Mouse (Mus musculus) embryonic facial prominence, embryonic 14.5 days (tissue): ENCODE results near the gene Tssk4. TPM values are rescaled to one million over a fixed set of nuclear protein-coding genes. Genes with fewer than 3 reads are reported as not detected.
A peak's percentile ranks its signal among the peaks of the same experiment; 100 is the strongest.

Source experiments
- ATAC-seq: fragments of 200-750 bp; cut with Nextera tagmentation; 2 replicates; pipeline ENCODE4 v1.8.0; 2017; ENCODE audit warnings: low read depth, moderate number of reproducible peaks, moderate TSS enrichment
- DNase-seq: peaks from one replicate; pipeline ENCODE4 v3.0.0-alpha.2; 2015; ENCODE audit warnings: low spot score
- H3K27ac ChIP-seq: fragments of 300-500 bp; sonication (generic); replicated peaks from 2 replicates; pipeline ENCODE4 v1.5.1; 2014; ENCODE audit warnings: low read depth, mild to moderate bottlenecking, low read length, moderate library complexity
- H3K27me3 ChIP-seq: fragments of 300-500 bp; sonication (generic); replicated peaks from 2 replicates; pipeline ENCODE4 v1.6.1; 2014; ENCODE audit warnings: low read length; ENCODE audit not compliant: control insufficient read depth, insufficient read depth
- H3K36me3 ChIP-seq: fragments of 300-500 bp; sonication (generic); 2 replicates; pipeline ENCODE4 v1.6.1; 2014; ENCODE audit warnings: low read length, mixed read lengths; ENCODE audit not compliant: control insufficient read depth, insufficient read depth
- H3K4me1 ChIP-seq: fragments of 300-500 bp; sonication (generic); 2 replicates; pipeline ENCODE4 v1.6.1; 2014; ENCODE audit warnings: antibody characterized with exemption, low read length; ENCODE audit not compliant: control insufficient read depth, insufficient read depth
- H3K4me2 ChIP-seq: fragments of 300-500 bp; sonication (generic); 2 replicates; pipeline ENCODE4 v1.6.1; 2014; ENCODE audit warnings: low read depth, mild to moderate bottlenecking, low read length, moderate library complexity, mixed read lengths
- H3K4me3 ChIP-seq: fragments of 300-500 bp; sonication (generic); 2 replicates; pipeline ENCODE4 v1.5.1; 2014; ENCODE audit warnings: low read depth, mild to moderate bottlenecking, low read length
- H3K9ac ChIP-seq: fragments of 300-500 bp; sonication (generic); 2 replicates; pipeline ENCODE4 v1.6.1; 2014; ENCODE audit warnings: low read depth, mild to moderate bottlenecking, low read length, moderate library complexity, mixed read lengths
- H3K9me3 ChIP-seq: fragments of 300-500 bp; sonication (generic); 2 replicates; pipeline ENCODE4 v1.6.1; 2016; ENCODE audit warnings: low read length; ENCODE audit not compliant: control insufficient read depth
- WGBS: fragments of 180-500 bp; shearing (Covaris S2); extraction: QIAGEN DNeasy Blood & Tissue Kit; methylation state at CpG from one replicate; pipeline ENCODE4 v1.1.7; 2014; 5-methylcytosine and 5-hydroxymethylcytosine counted together
- polyA plus RNA-seq: library from polyadenylated mRNA; unstranded; fragments of >200 nt; fragmentation: Nextera tagmentation; extraction: Ambion mirVana; gene quantifications from 2 replicates; pipeline ENCODE4 v1.2.1, GENCODE M21; 2014

Tssk4 gene
- polyA plus RNA-seq, 1 experiment from 2014 or later = 0.97 TPM

- peaks cover 13% of the 10 kb centered on the region; the same call in 1 of the 2 replicates for H3K4me1 ChIP-seq
- no peak overlapping the region for H3K4me2 ChIP-seq
- DNase-seq = no peak
- no peak overlapping the region for H3K9ac ChIP-seq
- H3K36me3 ChIP-seq = peaks cover 27% of the 10 kb centered on the region
- no peaks in the 10 kb centered on the region for H3K9me3 ChIP-seq
- 94% methylated on average over 5 of the region's 5 CpGs for WGBS
- H3K27ac ChIP-seq = no peak overlapping the region
- H3K27me3 ChIP-seq = no peaks in the 10 kb centered on the region
- no peak overlapping the region for H3K4me3 ChIP-seq
- no peak for ATAC-seq
Observed at GRCm38 (mm10) chr14:55658011-55658410, 8.0 kb downstream of the Tssk4 start.

- peak within 1 kb of the TSS; percentile 84 for H3K27ac ChIP-seq
- H3K9ac ChIP-seq = peak within 1 kb of the TSS; percentile 82
- no peaks in the 10 kb centered on the region for H3K27me3 ChIP-seq
- ATAC-seq (peak; percentile 97), DNase-seq (peak; percentile 95)
- H3K9me3 ChIP-seq = no peaks in the 10 kb centered on the region
- H3K4me2 ChIP-seq = peak within 1 kb of the TSS; percentile 65
- peaks cover 37% of the 10 kb centered on the region for H3K36me3 ChIP-seq
- peak within 1 kb of the TSS; percentile 78 for H3K4me3 ChIP-seq
- peaks cover 13% of the 10 kb centered on the region; the same call in 1 of the 2 replicates for H3K4me1 ChIP-seq
- under 1% methylated on average over 37 of the region's 39 CpGs for WGBS
Observed at GRCm38 (mm10) chr14:55659960-55660573, 10.1 kb downstream of the Tssk4 start, which contains the start of gene Mdp1. TSS of gene Mdp1 (minus strand) at chr14:55660508.

- Histone ChIP-seq H3K9me3 (no peaks in the 10 kb centered on the region), H3K9ac (peak overlapping the region; percentile 82), H3K36me3 (peaks cover 37% of the 10 kb centered on the region), H3K4me2 (peak overlapping the region; percentile 65), H3K27me3 (no peaks in the 10 kb centered on the region), H3K4me3 (peak overlapping the region; percentile 78), H3K4me1 (peaks cover 13% of the 10 kb centered on the region; the same call in 1 of the 2 replicates), H3K27ac (peak overlapping the region; percentile 59)
- DNase-seq (no peak), ATAC-seq (peak; percentile 35)
- 31% methylated on average over 2 of the region's 2 CpGs for WGBS
Observed at GRCm38 (mm10) chr14:55660636-55661035, 10.7 kb downstream of the Tssk4 start.

GRCm38 (mm10) chr14:55671486-55671832, 21.5 kb downstream of the Tssk4 start:
- DNase-seq = no peak
- Histone ChIP-seq H3K9ac (peak overlapping the region; percentile 80), H3K27ac (peak overlapping the region; percentile 86), H3K4me2 (peak overlapping the region; percentile 95), H3K36me3 (peaks cover 34% of the 10 kb centered on the region), H3K27me3 (no peaks in the 10 kb centered on the region), H3K9me3 (no peaks in the 10 kb centered on the region), H3K4me1 (peaks cover 14% of the 10 kb centered on the region), H3K4me3 (peak overlapping the region; percentile 64)
- 0% methylated on average over 9 of the region's 12 CpGs for WGBS
- ATAC-seq = peak; percentile 65

- peak within 1 kb of the TSS; percentile 80 for H3K9ac ChIP-seq
- WGBS = 1% methylated on average over 36 of the region's 38 CpGs
Observed at GRCm38 (mm10) chr14:55671833-55672740, 22.1 kb downstream of the Tssk4 start, which contains the start of the genes Gmpr2 and Nedd8. TSS of gene Gmpr2 (plus strand) at chr14:55671941. TSS of gene Nedd8 (minus strand) at chr14:55672124.

GRCm38 (mm10) chr14:55672741-55673060, 22.7 kb downstream of the Tssk4 start:
- no peak for ATAC-seq
- H3K27ac ChIP-seq = no peak overlapping the region
- peak overlapping the region; percentile 80 for H3K9ac ChIP-seq
- 71% methylated on average over 7 of the region's 7 CpGs for WGBS
- no peak for DNase-seq
- H3K4me1 ChIP-seq = peaks cover 14% of the 10 kb centered on the region
- no peaks in the 10 kb centered on the region for H3K9me3 ChIP-seq
- peak overlapping the region; percentile 95 for H3K4me2 ChIP-seq
- H3K4me3 ChIP-seq = peak overlapping the region; percentile 64
- no peaks in the 10 kb centered on the region for H3K27me3 ChIP-seq
- H3K36me3 ChIP-seq = peaks cover 42% of the 10 kb centered on the region

More at GRCm38 (mm10) chr14:55671833-55672740, 22.1 kb downstream of the Tssk4 start, which contains the start of the genes Gmpr2 and Nedd8:
- peaks cover 14% of the 10 kb centered on the region for H3K4me1 ChIP-seq
- H3K9me3 ChIP-seq = no peaks in the 10 kb centered on the region
- peak; percentile 98 for ATAC-seq
- H3K36me3 ChIP-seq = peaks cover 35% of the 10 kb centered on the region
- peak within 1 kb of the TSS; percentile 95 for H3K4me2 ChIP-seq
- H3K27ac ChIP-seq = peak within 1 kb of the TSS; percentile 86
- H3K27me3 ChIP-seq = no peaks in the 10 kb centered on the region
- DNase-seq = peak; percentile 99
- H3K4me3 ChIP-seq = peak within 1 kb of the TSS; percentile 64

- DNase-seq (no peak), ATAC-seq (no peak)
- no peak overlapping the region for H3K27ac ChIP-seq
- H3K4me2 ChIP-seq = no peak overlapping the region
- no peak overlapping the region for H3K4me3 ChIP-seq
- H3K36me3 ChIP-seq = peaks cover 60% of the 10 kb centered on the region
- no peak overlapping the region for H3K9ac ChIP-seq
- no peaks in the 10 kb centered on the region for H3K9me3 ChIP-seq
- WGBS = 90% methylated on average over 4 of the region's 4 CpGs
- H3K4me1 ChIP-seq = peaks cover 4% of the 10 kb centered on the region
- H3K27me3 ChIP-seq = no peaks in the 10 kb centered on the region
Observed at GRCm38 (mm10) chr14:55677615-55678014, 27.6 kb downstream of the Tssk4 start.

GRCm38 (mm10) chr14:55681160-55682117, 31.5 kb downstream of the Tssk4 start, which contains the start of gene Tinf2:
TSS of gene Tinf2 (minus strand) at chr14:55681820.
- WGBS = under 1% methylated on average over 63 of the region's 66 CpGs
- ATAC-seq (peak; percentile 97), DNase-seq (peak; percentile 97)
- Histone ChIP-seq H3K4me3 (peak within 1 kb of the TSS; percentile 81), H3K36me3 (peaks cover 43% of the 10 kb centered on the region), H3K27me3 (no peaks in the 10 kb centered on the region), H3K9me3 (no peaks in the 10 kb centered on the region), H3K9ac (peak within 1 kb of the TSS; percentile 84), H3K4me2 (peak within 1 kb of the TSS; percentile 82), H3K4me1 (no peaks in the 10 kb centered on the region), H3K27ac (peak within 1 kb of the TSS; percentile 92)
